Mouse (Mus musculus): Measurements from ENCODE around the gene Cdkal1.

Cdkal1 gene

GRCm38 (mm10) chr13:29855281-29856031, at the start of gene Cdkal1:
TSS of gene Cdkal1 (minus strand) at chr13:29855674.
- CTCF ChIA-PET, result interaction anchor here (0.6 kb wide), 1 partner anchor 123 kb away, joined by 3 read pairs; no protein-coding TSS in a partner anchor

- CTCF ChIA-PET, result no interaction called here
Observed at GRCm38 (mm10) chr13:29903341-29903740, 47.9 kb upstream of the Cdkal1 start.

GRCm38 (mm10) chr13:29902676-29903075, 47.2 kb upstream of the Cdkal1 start:
- CTCF ChIA-PET, result no interaction called here

GRCm38 (mm10) chr13:29901641-29902040, 46.2 kb upstream of the Cdkal1 start:
- CTCF ChIA-PET, result no interaction called here

GRCm38 (mm10) chr13:29866780-29867179, 11.3 kb upstream of the Cdkal1 start:
- CTCF ChIA-PET, result no interaction called here

- CTCF ChIA-PET, result interaction anchor here (0.5 kb wide), 1 partner anchor 91 kb away, joined by 3 read pairs; no protein-coding TSS in a partner anchor
Observed at GRCm38 (mm10) chr13:29864331-29864730, 8.9 kb upstream of the Cdkal1 start.

GRCm38 (mm10) chr13:29860087-29860486, 4.6 kb upstream of the Cdkal1 start:
- CTCF ChIA-PET, result no interaction called here

- CTCF ChIA-PET, result interaction anchor here (0.8 kb wide), 2 partner anchors 30 to 113 kb away, joined by 3 to 7 read pairs; no protein-coding TSS in a partner anchor
Observed at GRCm38 (mm10) chr13:29857436-29857835, 2.0 kb upstream of the Cdkal1 start.

GRCm38 (mm10) chr13:29854876-29855275, 598 bp downstream of the Cdkal1 start:
- CTCF ChIA-PET, result interaction anchor here (0.6 kb wide), 1 partner anchor 123 kb away, joined by 3 read pairs; no protein-coding TSS in a partner anchor

- CTCF ChIA-PET, result interaction anchor here (1.0 kb wide), 1 partner anchor 881 kb away, joined by 4 read pairs; no protein-coding TSS in a partner anchor
Observed at GRCm38 (mm10) chr13:29838409-29839047, 16.9 kb downstream of the Cdkal1 start.

GRCm38 (mm10) chr13:29835170-29835569, 20.3 kb downstream of the Cdkal1 start:
- CTCF ChIA-PET, result no interaction called here

- CTCF ChIA-PET, result interaction anchor here (0.7 kb wide), 1 partner anchor 881 kb away, joined by 5 read pairs; no protein-coding TSS in a partner anchor
Observed at GRCm38 (mm10) chr13:29833751-29834150, 21.7 kb downstream of the Cdkal1 start.

- CTCF ChIA-PET, result no interaction called here
Observed at GRCm38 (mm10) chr13:29831126-29831525, 24.3 kb downstream of the Cdkal1 start.

- CTCF ChIA-PET, result interaction anchor here (1.2 kb wide), 1 partner anchor 29 kb away, joined by 3 read pairs; no protein-coding TSS in a partner anchor
Observed at GRCm38 (mm10) chr13:29828032-29828431, 27.4 kb downstream of the Cdkal1 start.

- CTCF ChIA-PET, result no interaction called here
Observed at GRCm38 (mm10) chr13:29826469-29826868, 29.0 kb downstream of the Cdkal1 start.

GRCm38 (mm10) chr13:29826041-29826440, 29.4 kb downstream of the Cdkal1 start:
- CTCF ChIA-PET, result no interaction called here

- CTCF ChIA-PET, result interaction anchor here (0.6 kb wide), 1 partner anchor 1247 kb away, joined by 3 read pairs; no protein-coding TSS in a partner anchor
Observed at GRCm38 (mm10) chr13:29824797-29825196, 30.7 kb downstream of the Cdkal1 start.

- CTCF ChIA-PET, result no interaction called here
Observed at GRCm38 (mm10) chr13:29824326-29824725, 31.1 kb downstream of the Cdkal1 start.

GRCm38 (mm10) chr13:29823906-29824305, 31.6 kb downstream of the Cdkal1 start:
- CTCF ChIA-PET, result no interaction called here

- CTCF ChIA-PET, result no interaction called here
Observed at GRCm38 (mm10) chr13:29823487-29823886, 32.0 kb downstream of the Cdkal1 start.

GRCm38 (mm10) chr13:29819910-29820583, 35.4 kb downstream of the Cdkal1 start:
- CTCF ChIA-PET, result no interaction called here

- CTCF ChIA-PET, result no interaction called here
Observed at GRCm38 (mm10) chr13:29819147-29819546, 36.3 kb downstream of the Cdkal1 start.

Measured in spleen, embryonic (tissue).